Mouse (Mus musculus) embryonic facial prominence, embryonic 13.5 days (tissue): ENCODE results near the gene Tpk1. TPM values are rescaled to one million over a fixed set of nuclear protein-coding genes. Genes with fewer than 3 reads are reported as not detected.

Source experiments
- ATAC-seq: fragments of 200-750 bp; cut with Nextera tagmentation; 2 replicates; pipeline ENCODE4 v1.8.0; 2017; ENCODE audit warnings: low read depth; ENCODE audit not compliant: insufficient number of reproducible peaks, insufficient read depth, low FRiP score, low TSS enrichment
- H3K27ac ChIP-seq: fragments of 300-500 bp; sonication (generic); 2 replicates; pipeline ENCODE4 v1.5.1; 2015; ENCODE audit warnings: moderate library complexity, mild to moderate bottlenecking, inconsistent platforms
- H3K27me3 ChIP-seq: fragments of 300-500 bp; sonication (generic); 2 replicates; pipeline ENCODE4 v1.6.1; 2015; ENCODE audit warnings: mild to moderate bottlenecking, inconsistent platforms
- H3K36me3 ChIP-seq: fragments of 300-500 bp; sonication (generic); 2 replicates; pipeline ENCODE4 v1.6.1; 2015; ENCODE audit warnings: mild to moderate bottlenecking, inconsistent platforms
- H3K4me1 ChIP-seq: fragments of 300-500 bp; sonication (generic); 2 replicates; pipeline ENCODE4 v1.6.1; 2015; ENCODE audit warnings: inconsistent platforms
- H3K4me2 ChIP-seq: fragments of 300-500 bp; sonication (generic); 2 replicates; pipeline ENCODE4 v1.6.1; 2015; ENCODE audit warnings: moderate library complexity, mild to moderate bottlenecking, inconsistent platforms
- H3K4me3 ChIP-seq: fragments of 300-500 bp; sonication (generic); 2 replicates; pipeline ENCODE4 v1.5.1; 2015; ENCODE audit warnings: mild to moderate bottlenecking, inconsistent platforms
- H3K9ac ChIP-seq: fragments of 300-500 bp; sonication (generic); 2 replicates; pipeline ENCODE4 v1.6.1; 2015; ENCODE audit warnings: mild to moderate bottlenecking, inconsistent platforms
- H3K9me3 ChIP-seq: fragments of 300-500 bp; sonication (generic); 2 replicates; pipeline ENCODE4 v1.6.1; 2016; ENCODE audit warnings: inconsistent platforms
- WGBS: fragments of 180-500 bp; shearing (Covaris S2); methylation state at CpG from one replicate; pipeline ENCODE4 v1.1.7; 2015; ENCODE audit warnings: mixed read lengths; 5-methylcytosine and 5-hydroxymethylcytosine counted together
- polyA plus RNA-seq: library from polyadenylated mRNA; unstranded; fragments of >200 nt; fragmentation: Nextera tagmentation; extraction: Ambion mirVana; gene quantifications from 2 replicates; pipeline ENCODE4 v1.2.1, GENCODE M21; 2015

Tpk1 gene
- polyA plus RNA-seq, 1 experiment from 2014 or later = 9.0 TPM

DNA sequence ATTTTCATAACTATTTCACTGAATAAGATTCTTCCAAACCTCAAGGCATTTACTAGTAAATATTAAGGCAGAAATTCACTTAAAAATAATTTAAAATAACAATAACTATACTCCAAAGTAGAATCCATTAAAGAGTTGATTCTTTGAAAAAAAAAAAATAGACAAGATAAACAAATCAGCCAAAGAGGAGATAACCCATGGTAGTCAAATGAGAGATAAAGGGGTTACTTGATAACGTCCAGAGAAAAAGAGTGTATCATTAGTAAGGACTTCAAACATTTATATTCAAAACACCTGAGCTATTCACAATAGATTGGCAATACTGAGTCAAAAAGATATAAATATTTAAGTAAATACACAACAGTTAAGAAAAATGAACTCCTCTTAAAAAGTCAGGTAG, 114.7 kb downstream of the Tpk1 start:
- Histone ChIP-seq H3K4me3 (no peak overlapping the region), H3K4me2 (no peak overlapping the region), H3K27me3 (no peaks in the 10 kb centered on the region), H3K4me1 (no peaks in the 10 kb centered on the region), H3K9ac (no peak overlapping the region), H3K36me3 (no peaks in the 10 kb centered on the region), H3K9me3 (no peaks in the 10 kb centered on the region), H3K27ac (no peak overlapping the region)
- 85% methylated on average over 1 of the region's 1 CpGs for WGBS
- ATAC-seq = no peak

DNA sequence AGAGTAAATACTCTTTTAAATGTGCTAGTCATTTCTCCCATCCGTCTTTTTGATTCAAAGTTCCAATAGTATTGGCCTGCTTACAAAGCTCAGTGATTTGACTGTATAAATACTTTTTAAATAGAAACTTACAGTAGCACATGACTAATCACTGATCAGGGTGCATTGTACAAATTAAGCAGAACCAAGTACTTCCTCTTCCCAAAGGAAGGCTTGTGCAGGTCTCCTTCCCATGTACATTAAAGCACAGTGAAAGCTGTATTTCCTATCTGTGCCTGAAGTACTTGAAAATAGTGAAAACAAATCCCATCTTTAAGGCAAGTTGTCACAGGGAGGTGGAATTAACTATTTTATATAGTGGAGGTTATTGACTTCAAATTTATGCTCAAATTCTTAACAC, 119.5 kb downstream of the Tpk1 start:
- Histone ChIP-seq H3K4me1 (no peaks in the 10 kb centered on the region), H3K9ac (no peak overlapping the region), H3K27me3 (no peaks in the 10 kb centered on the region), H3K36me3 (no peaks in the 10 kb centered on the region), H3K9me3 (no peaks in the 10 kb centered on the region), H3K4me2 (no peak overlapping the region), H3K4me3 (no peak overlapping the region), H3K27ac (no peak overlapping the region)
- no peak for ATAC-seq
- WGBS = 79% methylated on average over 1 of the region's 1 CpGs

DNA sequence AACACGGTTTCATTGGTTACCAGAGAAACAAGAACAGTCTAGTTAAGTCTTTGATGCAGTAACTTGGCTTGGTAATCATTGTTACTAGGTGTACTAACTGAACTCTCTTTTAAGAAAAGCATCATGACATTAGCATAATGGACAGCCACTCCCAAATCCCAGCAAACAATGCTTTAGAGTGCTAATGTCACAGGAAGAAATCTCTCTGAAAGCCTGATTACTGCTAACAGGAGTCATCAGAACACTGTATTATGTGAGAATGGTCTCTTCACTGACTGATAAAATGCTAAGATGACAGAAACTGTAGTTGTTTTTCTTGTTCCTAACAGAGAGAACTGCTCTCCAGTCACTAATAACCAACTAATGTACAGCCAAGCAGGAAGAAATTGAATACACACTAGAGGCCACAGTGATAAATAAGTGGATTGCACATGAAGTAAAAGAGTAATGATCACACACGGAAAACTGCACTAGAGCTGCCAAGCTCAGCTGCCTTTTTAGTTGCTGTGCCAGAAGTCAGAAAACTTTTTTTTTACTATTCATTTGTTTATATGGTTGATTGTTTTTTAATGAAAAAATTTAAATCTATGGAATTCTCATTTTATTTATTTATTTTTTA, 128.7 kb downstream of the Tpk1 start:
- Histone ChIP-seq H3K27me3 (no peaks in the 10 kb centered on the region), H3K4me2 (no peak overlapping the region), H3K27ac (no peak overlapping the region), H3K4me1 (no peaks in the 10 kb centered on the region), H3K9ac (no peak overlapping the region), H3K36me3 (no peaks in the 10 kb centered on the region), H3K4me3 (no peak overlapping the region), H3K9me3 (no peaks in the 10 kb centered on the region)
- no peak for ATAC-seq
- 74% methylated on average over 2 of the region's 2 CpGs for WGBS

DNA sequence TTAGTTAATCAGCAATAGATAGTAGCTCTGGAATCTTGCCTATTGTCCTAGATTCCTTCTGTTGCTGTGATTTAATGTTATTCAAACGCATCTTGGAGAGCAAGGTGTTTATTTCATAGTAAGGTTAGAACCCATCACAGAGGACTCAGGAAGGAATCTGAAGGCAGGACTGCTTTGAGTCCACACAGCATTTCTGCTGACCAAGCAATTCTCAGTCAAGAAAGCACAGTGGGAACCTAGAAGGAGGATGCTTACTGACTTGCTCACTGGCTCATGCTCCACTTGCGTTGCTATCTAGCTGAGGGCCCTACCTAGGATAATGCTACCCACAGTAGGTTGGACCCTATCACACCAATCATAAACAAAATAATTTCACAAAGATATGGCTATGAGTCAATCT, 130.6 kb downstream of the Tpk1 start:
- no peaks in the 10 kb centered on the region for H3K9me3 ChIP-seq
- no peak overlapping the region for H3K27ac ChIP-seq
- H3K27me3 ChIP-seq = no peaks in the 10 kb centered on the region
- no peak for ATAC-seq
- no peak overlapping the region for H3K9ac ChIP-seq
- no peaks in the 10 kb centered on the region for H3K4me1 ChIP-seq
- no peak overlapping the region for H3K4me3 ChIP-seq
- no peaks in the 10 kb centered on the region for H3K36me3 ChIP-seq
- 87% methylated on average over 2 of the region's 2 CpGs for WGBS
- no peak overlapping the region for H3K4me2 ChIP-seq

DNA sequence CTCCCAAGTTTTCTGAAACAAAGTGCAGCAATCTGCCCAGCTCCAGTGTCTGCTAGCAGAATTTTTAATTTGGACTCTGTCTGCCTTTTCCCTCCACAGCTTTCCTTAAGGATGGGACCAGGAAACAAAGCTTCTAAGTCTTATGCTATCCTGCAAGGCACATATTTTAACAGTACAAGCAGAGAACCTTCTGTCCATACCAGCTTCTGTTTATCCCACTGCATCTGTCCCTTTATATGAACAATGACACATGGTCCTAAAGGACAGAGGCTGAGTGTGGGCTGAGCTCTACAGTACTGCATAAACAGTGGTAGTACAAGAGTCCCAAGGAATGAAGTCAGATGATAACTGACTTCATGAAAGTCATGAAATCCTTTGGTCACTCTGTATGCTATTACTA, 132.8 kb downstream of the Tpk1 start:
- Histone ChIP-seq H3K27ac (no peak overlapping the region), H3K4me2 (no peak overlapping the region), H3K9me3 (no peaks in the 10 kb centered on the region), H3K4me3 (no peak overlapping the region), H3K9ac (no peak overlapping the region), H3K27me3 (no peaks in the 10 kb centered on the region), H3K36me3 (no peaks in the 10 kb centered on the region), H3K4me1 (no peaks in the 10 kb centered on the region)
- ATAC-seq = no peak

DNA sequence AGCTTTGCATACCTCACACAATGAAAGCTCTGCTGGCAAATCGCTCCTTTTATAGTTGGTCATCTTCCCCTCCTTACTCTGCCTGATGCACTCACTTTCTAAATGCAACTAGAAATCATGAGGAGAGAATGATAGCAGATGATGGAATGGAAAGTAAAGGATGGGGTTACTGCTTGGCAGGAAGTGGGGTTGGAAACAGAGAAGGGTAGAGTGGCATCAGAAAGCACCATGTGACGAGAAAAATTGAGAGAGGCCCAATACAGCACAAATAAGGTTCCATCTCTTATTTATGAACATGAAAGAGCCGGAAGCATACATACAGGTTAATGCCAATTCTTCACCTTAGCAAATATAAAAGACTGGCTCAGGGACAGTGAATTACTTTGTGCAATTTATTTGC, 133.3 kb downstream of the Tpk1 start:
- no peak for ATAC-seq
- no peaks in the 10 kb centered on the region for H3K27me3 ChIP-seq
- H3K4me1 ChIP-seq = no peaks in the 10 kb centered on the region
- H3K4me3 ChIP-seq = no peak overlapping the region
- no peak overlapping the region for H3K9ac ChIP-seq
- H3K36me3 ChIP-seq = no peaks in the 10 kb centered on the region
- no peaks in the 10 kb centered on the region for H3K9me3 ChIP-seq
- no peak overlapping the region for H3K4me2 ChIP-seq
- 88% methylated on average over 3 of the region's 3 CpGs for WGBS
- no peak overlapping the region for H3K27ac ChIP-seq

DNA sequence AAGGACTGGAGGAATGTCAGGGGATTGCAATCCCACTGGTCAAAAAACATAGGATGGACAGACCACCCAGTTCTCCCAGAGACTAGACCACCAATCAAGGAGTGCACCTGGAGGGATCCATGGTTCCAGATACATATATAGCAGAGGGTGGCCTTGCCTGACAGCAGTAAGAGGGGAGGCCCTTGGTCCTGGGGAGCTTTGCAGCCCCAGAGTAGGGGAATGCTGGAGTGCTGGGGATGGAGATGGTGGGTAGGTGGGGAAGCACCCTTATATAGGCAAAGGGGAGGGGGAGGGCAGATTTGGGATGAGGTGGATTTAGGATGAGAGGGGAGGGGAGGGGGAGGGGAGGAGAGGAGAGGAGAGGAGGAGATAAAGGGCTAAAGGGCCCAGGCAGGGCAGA, 134.1 kb downstream of the Tpk1 start:
- no peak overlapping the region for H3K4me2 ChIP-seq
- H3K9ac ChIP-seq = no peak overlapping the region
- no peak for ATAC-seq
- H3K27ac ChIP-seq = no peak overlapping the region
- no peaks in the 10 kb centered on the region for H3K27me3 ChIP-seq
- no peaks in the 10 kb centered on the region for H3K9me3 ChIP-seq
- H3K36me3 ChIP-seq = no peaks in the 10 kb centered on the region
- H3K4me1 ChIP-seq = no peaks in the 10 kb centered on the region
- H3K4me3 ChIP-seq = no peak overlapping the region

DNA sequence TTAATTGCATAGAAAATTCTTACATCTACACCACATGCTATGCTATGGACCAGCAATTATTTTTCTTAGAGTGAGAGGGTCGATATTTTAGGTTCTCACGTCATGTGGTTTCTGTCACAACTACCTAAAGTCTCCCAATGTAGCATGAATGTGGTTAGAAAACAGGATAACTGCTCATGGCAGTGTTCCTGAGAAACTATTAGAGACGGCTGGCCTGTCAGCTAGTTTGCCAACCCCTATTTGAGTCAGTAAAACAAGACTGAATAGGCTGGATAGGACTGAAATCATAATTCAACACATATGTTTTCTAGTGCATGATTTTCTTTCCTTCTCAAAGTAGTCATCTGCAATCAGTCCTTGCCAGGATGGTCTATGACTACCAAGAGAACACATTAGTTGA, 137.1 kb downstream of the Tpk1 start:
- no peaks in the 10 kb centered on the region for H3K27me3 ChIP-seq
- ATAC-seq = no peak
- no peak overlapping the region for H3K9ac ChIP-seq
- no peak overlapping the region for H3K27ac ChIP-seq
- no peak overlapping the region for H3K4me2 ChIP-seq
- WGBS = 36% methylated on average over 3 of the region's 3 CpGs
- no peak overlapping the region for H3K4me3 ChIP-seq
- H3K9me3 ChIP-seq = no peaks in the 10 kb centered on the region
- H3K4me1 ChIP-seq = no peaks in the 10 kb centered on the region
- H3K36me3 ChIP-seq = no peaks in the 10 kb centered on the region

DNA sequence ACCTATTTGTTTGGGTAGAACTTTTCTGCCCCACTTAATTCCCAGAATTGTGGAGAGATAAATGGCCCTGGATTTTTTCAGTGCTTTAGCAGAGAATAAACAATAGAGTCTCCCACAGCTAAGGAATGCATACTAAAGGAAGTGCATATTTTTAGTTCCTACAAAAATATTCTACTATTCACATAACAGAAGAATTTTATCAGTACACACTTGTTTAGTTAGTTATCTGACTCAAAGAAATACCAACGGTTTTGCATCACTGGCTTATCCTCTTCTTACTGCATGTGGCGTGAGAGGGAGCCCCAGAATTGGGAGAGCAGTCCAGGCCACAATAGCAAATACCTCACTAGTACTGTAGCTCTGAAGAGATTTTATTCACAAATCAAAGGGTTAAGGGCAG, 141.1 kb downstream of the Tpk1 start:
- Histone ChIP-seq H3K4me2 (no peak overlapping the region), H3K4me1 (0 out of 2 replicates have a peak, but pooled peaks cover 4% of the 10 kb centered on the region), H3K9me3 (no peaks in the 10 kb centered on the region), H3K9ac (no peak overlapping the region), H3K27ac (no peak overlapping the region), H3K36me3 (no peaks in the 10 kb centered on the region), H3K4me3 (no peak overlapping the region), H3K27me3 (no peaks in the 10 kb centered on the region)
- no peak for ATAC-seq
- 78% methylated on average over 2 of the region's 2 CpGs for WGBS

DNA sequence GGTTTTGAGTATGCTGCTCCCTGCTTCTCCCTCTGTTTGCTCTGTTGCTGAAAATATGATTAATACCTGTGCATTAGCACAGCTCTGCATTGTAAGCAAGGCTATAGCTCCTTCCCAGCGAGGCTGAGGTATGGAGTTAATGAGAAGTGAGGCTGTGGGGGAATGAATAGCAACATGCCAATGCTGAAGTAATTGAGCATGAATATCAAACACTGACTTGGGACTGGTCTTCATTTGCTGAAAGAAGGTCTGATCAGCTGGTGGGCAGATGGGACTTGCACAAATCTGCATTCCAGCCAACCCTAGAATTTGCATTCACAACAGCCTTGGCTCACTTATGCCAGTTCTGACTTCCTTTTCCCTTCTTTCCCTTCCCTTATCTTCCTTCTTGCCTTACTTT, 144.0 kb downstream of the Tpk1 start:
- Histone ChIP-seq H3K9me3 (no peaks in the 10 kb centered on the region), H3K27me3 (no peaks in the 10 kb centered on the region), H3K9ac (no peak overlapping the region), H3K4me2 (no peak overlapping the region), H3K4me1 (0 out of 2 replicates have a peak, but pooled peaks cover 4% of the 10 kb centered on the region), H3K4me3 (no peak overlapping the region), H3K27ac (no peak overlapping the region), H3K36me3 (no peaks in the 10 kb centered on the region)
- 13% methylated on average over 1 of the region's 1 CpGs for WGBS
- ATAC-seq = no peak

DNA sequence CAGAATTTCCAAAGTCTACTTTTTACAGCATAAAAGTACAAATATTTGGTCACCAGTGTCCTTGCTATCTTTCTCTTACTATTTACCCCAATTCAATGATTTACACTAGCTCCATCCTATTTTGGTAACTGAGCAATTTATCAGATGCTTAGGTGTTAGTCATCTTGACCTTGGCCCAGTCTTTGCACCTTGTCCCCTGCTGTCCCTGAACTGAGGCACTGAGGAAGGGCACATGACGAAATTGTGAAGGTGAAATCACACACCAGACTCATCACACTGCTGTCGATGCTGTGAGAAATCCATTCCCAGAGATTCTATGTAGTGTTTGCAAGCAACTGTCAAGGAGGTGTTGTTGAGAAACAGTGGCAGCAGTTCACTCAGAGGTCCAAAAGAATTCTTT, 145.9 kb downstream of the Tpk1 start:
- no peak for ATAC-seq
- Histone ChIP-seq H3K4me3 (no peak overlapping the region), H3K9me3 (no peaks in the 10 kb centered on the region), H3K4me2 (no peak overlapping the region), H3K4me1 (0 out of 2 replicates have a peak, but pooled peaks cover 4% of the 10 kb centered on the region), H3K9ac (no peak overlapping the region), H3K36me3 (no peaks in the 10 kb centered on the region), H3K27ac (no peak overlapping the region), H3K27me3 (no peaks in the 10 kb centered on the region)
- 67% methylated on average over 2 of the region's 2 CpGs for WGBS

DNA sequence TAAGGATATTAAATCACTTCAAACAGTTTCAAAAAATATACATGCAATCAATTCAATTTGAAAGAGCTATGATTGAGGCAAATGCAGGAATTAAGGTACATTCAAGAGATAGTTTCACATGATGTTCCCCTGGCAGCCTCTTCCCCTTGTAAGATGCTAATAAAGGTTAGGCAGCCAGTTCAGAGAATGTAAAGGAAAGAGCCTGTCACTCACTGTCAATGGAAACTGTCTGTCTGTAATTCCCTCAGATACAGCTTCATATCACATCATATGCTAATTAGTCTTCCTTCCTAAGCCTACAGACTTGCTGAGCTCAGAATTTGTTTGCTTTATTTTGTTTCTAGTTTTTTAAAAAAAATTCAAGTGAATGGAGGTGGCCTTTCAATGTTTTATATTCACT, 147.7 kb downstream of the Tpk1 start:
- no peaks in the 10 kb centered on the region for H3K9me3 ChIP-seq
- H3K4me1 ChIP-seq = 0 out of 2 replicates have a peak, but pooled peaks cover 4% of the 10 kb centered on the region
- H3K4me3 ChIP-seq = no peak overlapping the region
- ATAC-seq = no peak
- H3K27ac ChIP-seq = no peak overlapping the region
- H3K27me3 ChIP-seq = no peaks in the 10 kb centered on the region
- H3K36me3 ChIP-seq = no peaks in the 10 kb centered on the region
- H3K4me2 ChIP-seq = no peak overlapping the region
- H3K9ac ChIP-seq = no peak overlapping the region

DNA sequence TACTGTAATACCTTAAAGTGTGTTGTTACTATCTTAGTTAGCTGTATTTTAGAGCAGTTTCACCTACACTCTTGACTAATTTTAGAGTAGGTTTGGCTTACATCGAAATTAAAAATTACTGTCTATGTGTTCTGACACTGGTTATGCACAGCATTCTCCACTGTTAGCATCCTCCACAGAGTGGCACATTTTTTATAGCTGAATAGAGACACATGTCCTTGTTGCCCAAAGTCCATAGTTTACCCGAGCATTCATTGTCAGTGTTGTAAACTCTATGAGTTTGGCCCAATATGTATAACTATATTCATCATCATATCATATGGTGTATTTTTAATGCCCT, 148.8 kb downstream of the Tpk1 start:
- H3K9ac ChIP-seq = no peak overlapping the region
- H3K27ac ChIP-seq = no peak overlapping the region
- no peaks in the 10 kb centered on the region for H3K36me3 ChIP-seq
- no peaks in the 10 kb centered on the region for H3K27me3 ChIP-seq
- H3K9me3 ChIP-seq = no peaks in the 10 kb centered on the region
- H3K4me1 ChIP-seq = 0 out of 2 replicates have a peak, but pooled peaks cover 4% of the 10 kb centered on the region
- H3K4me3 ChIP-seq = no peak overlapping the region
- 83% methylated on average over 2 of the region's 2 CpGs for WGBS
- ATAC-seq = no peak
- no peak overlapping the region for H3K4me2 ChIP-seq
